Mouse (Mus musculus) heart, embryonic 14.5 days (tissue): ENCODE data around the gene Dnajc24. TPM values are rescaled to one million over a fixed set of nuclear protein-coding genes. Genes with fewer than 3 reads are reported as not detected.

Experiments used
- ATAC-seq: fragments of 200-750 bp; cut with Nextera tagmentation; 2 replicates; pipeline ENCODE4 v1.8.0; 2017; ENCODE audit warnings: low read depth, moderate TSS enrichment; ENCODE audit not compliant: insufficient number of reproducible peaks, insufficient read depth, low FRiP score
- H3K27ac ChIP-seq, 2 experiments: fragments of 200-500 bp in 1 of 2; fragments of 300-500 bp in 1 of 2; sonication (generic) in 1 of 2; replicated peaks in 1 of 2; 2 replicates each; pipeline ENCODE4 v1.5.1; 2012 to 2014; ENCODE audit warnings: low read depth in 2 of 2, low read length in 2 of 2, control low read depth in 1 of 2, mild to moderate bottlenecking in 1 of 2, mixed read lengths in 1 of 2; ENCODE audit not compliant: control insufficient read depth in 1 of 2, insufficient read depth in 1 of 2
- H3K27me3 ChIP-seq: fragments of 300-500 bp; sonication (generic); 2 replicates; pipeline ENCODE4 v1.6.1; 2014; ENCODE audit warnings: mild to moderate bottlenecking, low read length, control low read depth; ENCODE audit not compliant: control insufficient read depth, insufficient read depth
- H3K36me3 ChIP-seq: fragments of 300-500 bp; sonication (generic); 2 replicates; pipeline ENCODE4 v1.6.1; 2014; ENCODE audit warnings: mild to moderate bottlenecking, control low read depth, low read length, mixed read lengths; ENCODE audit not compliant: control insufficient read depth, insufficient read depth
- H3K4me1 ChIP-seq, 2 experiments: fragments of 200-500 bp in 1 of 2; fragments of 300-500 bp in 1 of 2; sonication (generic) in 1 of 2; 2 replicates each; pipeline ENCODE4 v1.6.1; 2012 to 2014; ENCODE audit warnings: low read length in 2 of 2, control low read depth in 1 of 2, mixed read lengths in 1 of 2; ENCODE audit not compliant: control insufficient read depth in 2 of 2, insufficient read depth in 2 of 2
- H3K4me2 ChIP-seq: fragments of 300-500 bp; sonication (generic); 2 replicates; pipeline ENCODE4 v1.6.1; 2014; ENCODE audit warnings: mild to moderate bottlenecking, low read length
- H3K4me3 ChIP-seq, 2 experiments: fragments of 200-500 bp in 1 of 2; fragments of 300-500 bp in 1 of 2; sonication (generic) in 1 of 2; 2 replicates each; pipeline ENCODE4 v1.5.1; 2012 to 2014; ENCODE audit warnings: low read length in 2 of 2, mild to moderate bottlenecking in 2 of 2, control low read depth in 1 of 2, low read depth in 1 of 2, moderate library complexity in 1 of 2; ENCODE audit not compliant: control insufficient read depth in 1 of 2, insufficient read depth in 1 of 2
- H3K9ac ChIP-seq: fragments of 300-500 bp; sonication (generic); 2 replicates; pipeline ENCODE4 v1.6.1; 2014; ENCODE audit warnings: mild to moderate bottlenecking, low read length
- H3K9me3 ChIP-seq: fragments of 300-500 bp; sonication (generic); 2 replicates; pipeline ENCODE4 v1.6.1; 2016; ENCODE audit warnings: low read length, control low read depth; ENCODE audit not compliant: control insufficient read depth
- WGBS: fragments of 180-500 bp; shearing (Covaris S2); extraction: QIAGEN DNeasy Blood & Tissue Kit; methylation state at CpG from one replicate; pipeline ENCODE4 v1.1.7; 2014; 5-methylcytosine and 5-hydroxymethylcytosine counted together
- microRNA-seq: library from miRNA; unstranded; fragments of <30 nt; microRNA quantifications from one replicate; pipeline ENCODE4, GENCODE M21; 2016
- polyA plus RNA-seq: library from polyadenylated mRNA; unstranded; fragments of >200 nt; fragmentation: Nextera tagmentation; extraction: Ambion mirVana; gene quantifications from 2 replicates; pipeline ENCODE4 v1.2.1, GENCODE M21; 2014

Gene Dnajc24
- polyA plus RNA-seq, 1 experiment from 2014 or later: 28.8 TPM

DNA sequence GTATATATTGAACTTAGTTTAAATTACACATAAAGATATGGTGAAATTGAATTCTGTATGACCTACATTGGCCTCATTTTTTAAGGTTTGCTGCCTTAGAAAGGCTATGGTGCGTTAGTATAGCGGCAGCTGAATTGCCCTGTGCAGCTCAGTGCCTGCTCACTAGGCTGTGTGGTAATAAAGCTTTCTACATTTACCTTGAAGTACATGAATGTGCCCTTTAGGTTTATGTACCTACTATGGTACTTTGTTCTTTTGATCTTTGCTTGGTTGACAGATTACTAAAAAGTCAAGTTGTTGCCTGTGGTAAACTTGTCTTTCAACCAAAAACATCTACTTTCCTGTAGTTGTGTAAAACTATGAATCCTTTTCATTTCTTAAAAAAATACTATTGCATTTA, 53.2 kb downstream of the Dnajc24 start:
- no peak overlapping the region for H3K4me2 ChIP-seq
- H3K4me1 ChIP-seq: peaks cover 3 to 7% of the 10 kb centered on the region in 2 experiments
- no peak overlapping the region for H3K4me3 ChIP-seq
- H3K9ac ChIP-seq: no peak overlapping the region
- H3K9me3 ChIP-seq: no peaks in the 10 kb centered on the region
- no peak for ATAC-seq
- H3K36me3 ChIP-seq: 0 out of 2 replicates have a peak, but pooled peaks cover 2% of the 10 kb centered on the region
- H3K27me3 ChIP-seq: no peaks in the 10 kb centered on the region
- 100% methylated on average over 2 of the region's 2 CpGs for WGBS
- H3K27ac ChIP-seq: no peak overlapping the region

DNA sequence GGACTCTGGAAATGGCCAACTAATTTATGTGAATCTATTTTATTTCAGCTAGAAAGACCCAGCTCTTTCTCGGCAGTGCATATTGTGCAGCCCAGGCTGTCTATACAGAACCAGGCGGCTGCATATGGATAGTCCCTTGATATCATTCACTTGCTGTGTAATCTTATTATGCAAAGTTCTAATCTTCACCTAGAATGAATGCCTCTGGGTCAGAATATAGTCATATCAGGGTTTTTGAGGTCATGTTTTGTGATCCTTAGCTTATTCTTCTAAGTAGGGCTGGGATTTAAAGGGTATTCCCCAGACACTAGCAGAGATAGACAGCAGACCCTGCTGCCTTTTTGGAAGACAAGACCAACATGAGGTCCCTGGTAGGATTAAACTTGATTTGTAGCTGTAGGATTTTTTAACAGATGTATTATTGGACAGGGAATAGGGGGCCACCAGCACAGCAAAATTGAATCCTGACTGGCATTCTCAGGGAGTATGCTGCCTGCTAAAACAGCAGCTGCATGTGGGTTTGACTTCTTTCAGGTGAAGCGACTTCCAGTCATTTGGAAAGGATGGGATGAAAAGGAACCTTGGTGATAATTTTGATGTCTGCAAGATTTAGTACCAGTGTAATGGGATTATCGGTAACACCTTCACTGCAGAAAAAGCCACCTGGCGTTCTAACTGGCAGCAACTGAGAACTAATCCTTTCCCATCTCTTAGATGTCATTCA, 85.6 kb downstream of the Dnajc24 start:
- no peak overlapping the region for H3K4me2 ChIP-seq
- no peak overlapping the region for H3K27ac ChIP-seq
- H3K4me1 ChIP-seq: no peaks in the 10 kb centered on the region
- H3K9ac ChIP-seq: no peak overlapping the region
- no peaks in the 10 kb centered on the region for H3K9me3 ChIP-seq
- H3K36me3 ChIP-seq: no peaks in the 10 kb centered on the region
- WGBS: 75% methylated on average over 5 of the region's 5 CpGs
- no peaks in the 10 kb centered on the region for H3K27me3 ChIP-seq
- H3K4me3 ChIP-seq: no peak overlapping the region
- ATAC-seq: no peak

Small RNA genes within 50 kb of the gene (microRNA-seq; reads per million reads assigned to microRNA genes)
- not detected for gene Gm22002

Other genes with a start within 250 kb of the Dnajc24 start
- 18.7 and 19.6 TPM in 2 replicates for gene Elp4, start 99.0 kb downstream of the Dnajc24 start, polyA plus RNA-seq
- 130 and 141 TPM in 2 replicates for gene Immp1l, start 98.9 kb downstream of the Dnajc24 start, polyA plus RNA-seq